Mouse (Mus musculus): ENCODE data around the gene Moxd2. TPM values are rescaled to one million over a fixed set of nuclear protein-coding genes. Genes with fewer than 3 reads are reported as not detected.
A peak's percentile ranks its signal among the peaks of the same experiment; 100 is the strongest.

The Moxd2 gene
- polyA plus RNA-seq (2017; shearing (Covaris generic)), result under 1 TPM in 1 of 2 experiments, not detected in 1; 0.76 TPM

- ATAC-seq, result no peak
These were observed at the start of gene Moxd2 for GRCm38 (mm10) chr6:40887394-40887793. Moxd2 (minus strand) TSS chr6:40887494.

DNA sequence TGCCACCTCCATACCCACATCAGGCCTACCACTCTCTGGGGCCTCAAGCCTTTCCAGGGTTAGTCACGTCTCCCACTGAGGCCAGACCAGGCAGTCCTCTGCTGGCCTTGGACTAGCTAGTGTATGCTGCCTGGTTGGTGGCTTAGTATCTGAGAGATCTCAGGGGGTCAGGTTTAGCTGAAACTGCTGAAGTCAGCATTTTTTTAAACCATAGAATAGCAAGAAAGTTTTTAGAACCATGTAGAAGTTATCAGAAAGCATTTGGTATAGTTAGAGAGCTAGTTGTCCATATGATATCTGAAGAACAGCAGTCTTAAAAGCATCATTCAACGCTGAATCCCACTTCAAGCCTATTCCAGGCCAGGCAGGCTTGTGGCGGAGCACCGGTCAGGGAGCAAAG lies 32.7 kb upstream of the Moxd2 start:
- no peak for ATAC-seq

- no peak for ATAC-seq
These were observed 13.0 kb upstream of the Moxd2 start, which contains the start of gene Prss58 for GRCm38 (mm10) chr6:40900287-40900686. Prss58 (minus strand) TSS chr6:40900387.

- ATAC-seq, result no peak
These were observed 7.4 kb upstream of the Moxd2 start for GRCm38 (mm10) chr6:40894716-40895115.

DNA sequence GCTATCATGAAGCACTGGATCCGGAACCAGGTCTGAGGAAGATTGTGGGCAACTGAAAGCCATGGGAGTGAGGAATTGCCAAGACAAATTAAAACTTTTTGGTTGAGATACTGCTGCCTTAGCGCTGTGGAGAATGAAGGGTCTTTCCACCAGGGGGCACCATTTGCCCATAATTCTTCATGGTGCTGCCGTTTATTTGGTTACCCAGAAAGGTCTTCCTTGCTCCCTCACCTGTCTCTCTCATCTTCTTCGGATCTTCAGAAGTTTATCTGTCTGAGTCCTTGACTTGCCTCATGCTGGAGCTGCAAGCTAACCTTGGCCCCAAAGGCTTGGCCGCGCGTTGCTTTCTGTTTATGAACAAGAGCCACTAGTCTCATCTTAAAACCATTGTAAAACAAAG lies 6.3 kb upstream of the Moxd2 start:
- ATAC-seq, result no peak

- no peak for ATAC-seq
These were observed 4.5 kb upstream of the Moxd2 start for GRCm38 (mm10) chr6:40891754-40892153.

DNA sequence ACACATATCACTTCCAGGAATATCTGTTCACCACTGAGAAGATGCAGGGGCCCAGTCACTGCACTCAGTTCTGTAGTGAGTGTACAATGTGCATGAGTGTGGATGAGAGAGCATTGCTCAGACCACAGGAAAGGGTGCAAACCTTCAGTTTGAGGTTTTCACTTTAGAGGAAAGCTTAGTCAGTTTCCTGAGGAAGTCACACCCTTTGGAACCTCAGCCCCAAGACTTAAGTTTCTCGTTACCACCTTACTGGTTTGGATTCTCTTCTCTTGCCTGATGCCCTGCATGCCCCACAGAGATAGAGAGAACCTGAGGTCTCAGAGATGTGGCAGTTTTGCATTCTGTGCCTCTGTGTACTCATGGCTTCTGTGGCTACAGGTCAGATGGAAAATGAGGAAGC lies 3.7 kb upstream of the Moxd2 start:
- ATAC-seq, result peak; percentile 93

DNA sequence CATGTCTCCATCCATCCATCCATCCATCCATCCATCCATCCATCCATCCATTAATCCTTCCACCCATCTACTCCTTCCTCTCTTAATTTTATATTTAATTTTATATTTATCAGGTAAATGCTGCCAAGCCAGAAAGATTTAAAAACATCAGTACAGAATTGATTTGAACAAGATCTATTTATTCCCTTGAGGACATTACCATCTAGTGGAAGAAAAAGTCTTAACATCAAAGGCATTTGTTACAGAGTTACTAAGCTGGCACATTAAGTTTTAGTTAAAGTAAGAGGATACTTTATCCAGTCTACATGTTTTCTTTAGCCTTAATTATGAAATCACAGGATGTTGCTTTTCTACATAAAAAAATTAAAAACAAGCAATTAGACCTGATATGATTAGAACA lies 42.0 kb downstream of the Moxd2 start:
- ATAC-seq, result no peak

Other genes starting within 250 kb of the Moxd2 start
- not detected for gene Prss58, start 12.9 kb upstream of the Moxd2 start, polyA plus RNA-seq (2017; shearing (Covaris generic))
- not detected for gene 1700074P13Rik, start 53.1 kb upstream of the Moxd2 start, polyA plus RNA-seq (2017; shearing (Covaris generic))
- gene Gm4744, start 64.4 kb upstream of the Moxd2 start, polyA plus RNA-seq (2017; shearing (Covaris generic)), result not detected
- gene 1810009J06Rik, start 77.3 kb upstream of the Moxd2 start, polyA plus RNA-seq (2017; shearing (Covaris generic)), result 1 to 10 TPM in 1 of 2 experiments, not detected in 1; 1.0 TPM
- gene Gm2663, start 112.0 kb upstream of the Moxd2 start, polyA plus RNA-seq (2017; shearing (Covaris generic)), result not detected
- under 1 TPM in 1 of 2 experiments, not detected in 1; 0.29 TPM for gene 2210010C04Rik, start 148.0 kb upstream of the Moxd2 start, polyA plus RNA-seq (2017; shearing (Covaris generic))

All from activated CD4-positive, CD25-positive, alpha-beta regulatory T cell, adult 4 months (primary cell).